Mouse (Mus musculus) MEL (cell line): ENCODE results near the gene Vwa3b. TPM values are rescaled to one million over a fixed set of nuclear protein-coding genes. Genes with fewer than 3 reads are reported as not detected.

Source experiments
- DNase-seq: peaks from one replicate; pipeline ENCODE4 v3.0.0; 2011; ENCODE audit warnings: low read depth, low spot score
- H3K27ac ChIP-seq: 2 replicates; pipeline ENCODE4 v1.5.1; 2012; ENCODE audit warnings: low read depth, mild to moderate bottlenecking, control low read depth, low read length, moderate library complexity; ENCODE audit not compliant: control insufficient read depth
- H3K27me3 ChIP-seq, 2 experiments: fragments of 150-350 bp in 1 of 2; sonication (generic) in 1 of 2; 2 replicates each; pipeline ENCODE4 v1.6.1; 2012; ENCODE audit warnings: low read length in 2 of 2, mild to moderate bottlenecking in 2 of 2, improper control_type of control experiment in 1 of 2, moderate library complexity in 1 of 2; ENCODE audit not compliant: insufficient read depth in 2 of 2, control insufficient read depth in 1 of 2
- H3K36me3 ChIP-seq, 2 experiments: 2 replicates each; pipeline ENCODE4 v1.6.1; 2012 to 2014; ENCODE audit warnings: low read length in 2 of 2, improper control_type of control experiment in 1 of 2, inconsistent platforms in 1 of 2, mild to moderate bottlenecking in 1 of 2; ENCODE audit not compliant: insufficient read depth in 2 of 2, control insufficient read depth in 1 of 2
- H3K4me1 ChIP-seq, 2 experiments: fragments of 150-350 bp in 1 of 2; sonication (generic) in 1 of 2; 2 replicates each; pipeline ENCODE4 v1.6.1; 2012; ENCODE audit warnings: low read length in 2 of 2, improper control_type of control experiment in 1 of 2, mild to moderate bottlenecking in 1 of 2; ENCODE audit not compliant: insufficient read depth in 2 of 2, control insufficient read depth in 1 of 2
- H3K4me3 ChIP-seq, 2 experiments: fragments of 150-350 bp in 1 of 2; sonication (generic) in 1 of 2; 2 replicates each; pipeline ENCODE4 v1.5.1; 2012; ENCODE audit warnings: low read depth in 2 of 2, low read length in 2 of 2, mild to moderate bottlenecking in 2 of 2, moderate library complexity in 2 of 2, control low read depth in 1 of 2, improper control_type of control experiment in 1 of 2; ENCODE audit not compliant: control insufficient read depth in 1 of 2, insufficient read depth in 1 of 2
- H3K79me2 ChIP-seq: 2 replicates; pipeline ENCODE4 v1.6.1; 2012; ENCODE audit warnings: mild to moderate bottlenecking, low read length, moderate library complexity; ENCODE audit not compliant: control insufficient read depth, poor library complexity, insufficient read depth
- H3K9ac ChIP-seq: 2 replicates; pipeline ENCODE4 v1.6.1; 2012; ENCODE audit warnings: low read depth, mild to moderate bottlenecking, control low read depth, low read length, moderate library complexity; ENCODE audit not compliant: control insufficient read depth, poor library complexity, severe bottlenecking
- H3K9me3 ChIP-seq: fragments of 150-350 bp; sonication (generic); replicated peaks from 2 replicates; pipeline ENCODE4 v1.6.1; 2012; ENCODE audit warnings: mild to moderate bottlenecking, low read length, improper control_type of control experiment, moderate library complexity; ENCODE audit not compliant: insufficient read depth
- BHLHE40 ChIP-seq: IDR thresholded peaks from 2 replicates; pipeline ENCODE4 v1.6.1; 2012; ENCODE audit warnings: low read depth, mild to moderate bottlenecking, inconsistent platforms, low read length, improper control_type of control experiment, borderline replicate concordance
- CHD2 ChIP-seq: IDR thresholded peaks from 2 replicates; pipeline ENCODE4 v1.6.1; 2011; ENCODE audit warnings: low read length, improper control_type of control experiment
- CTCF ChIP-seq, 3 experiments: IDR thresholded peaks in 2 of 3; conservative IDR thresholded peaks in 1 of 3; 2 replicates each; pipeline ENCODE4 v1.5.1; 2011 to 2012; ENCODE audit warnings: low read length in 3 of 3, low read depth in 2 of 3, mild to moderate bottlenecking in 2 of 3, improper control_type of control experiment in 1 of 3, inconsistent platforms in 1 of 3, mixed read lengths in 1 of 3, moderate library complexity in 1 of 3; ENCODE audit not compliant: control insufficient read depth in 1 of 3, insufficient read depth in 1 of 3, poor library complexity in 1 of 3, severe bottlenecking in 1 of 3
- ELF1 ChIP-seq: IDR thresholded peaks from 2 replicates; pipeline ENCODE4 v1.6.1; 2014; ENCODE audit warnings: low read depth, mild to moderate bottlenecking, inconsistent platforms, low read length, improper control_type of control experiment, moderate library complexity
- EP300 ChIP-seq, 2 experiments: IDR thresholded peaks; 2 replicates each; pipeline ENCODE4 v1.6.1; 2011; ENCODE audit warnings: improper control_type of control experiment in 2 of 2, low read length in 2 of 2, low read depth in 1 of 2, mild to moderate bottlenecking in 1 of 2
- ETS1 ChIP-seq: IDR thresholded peaks from 2 replicates; pipeline ENCODE4 v1.6.1; 2012; ENCODE audit warnings: low read depth, mild to moderate bottlenecking, inconsistent platforms, low read length, improper control_type of control experiment, moderate library complexity
- GABPA ChIP-seq: IDR thresholded peaks from 2 replicates; pipeline ENCODE4 v1.6.1; 2012; ENCODE audit warnings: low read depth, mild to moderate bottlenecking, inconsistent platforms, low read length, improper control_type of control experiment, moderate library complexity
- JUND ChIP-seq: IDR thresholded peaks from 2 replicates; pipeline ENCODE4 v1.6.1; 2011; ENCODE audit warnings: low read depth, mild to moderate bottlenecking, improper control_type of control experiment, low read length
- MAFK ChIP-seq: IDR thresholded peaks from 2 replicates; pipeline ENCODE4 v1.6.1; 2011; ENCODE audit warnings: low read depth, mild to moderate bottlenecking, low read length, improper control_type of control experiment, borderline replicate concordance
- MAZ ChIP-seq: IDR thresholded peaks from 2 replicates; pipeline ENCODE4 v1.6.1; 2012; ENCODE audit warnings: low read depth, mild to moderate bottlenecking, inconsistent platforms, low read length, improper control_type of control experiment
- MYC ChIP-seq: IDR thresholded peaks from 2 replicates; pipeline ENCODE4 v1.6.1; 2011; ENCODE audit warnings: low read depth, mild to moderate bottlenecking, low read length, improper control_type of control experiment, moderate library complexity
- NRF1 ChIP-seq: IDR thresholded peaks from 2 replicates; pipeline ENCODE4 v1.6.1; 2014; ENCODE audit warnings: low read depth, mild to moderate bottlenecking, inconsistent platforms, low read length, improper control_type of control experiment, moderate library complexity; ENCODE audit not compliant: poor library complexity, insufficient read depth, severe bottlenecking
- POLR2A ChIP-seq, 2 experiments: IDR thresholded peaks; 2 replicates each; pipeline ENCODE4 v1.6.1; 2011 to 2012; ENCODE audit warnings: low read length in 2 of 2, mild to moderate bottlenecking in 2 of 2, control low read depth in 1 of 2, improper control_type of control experiment in 1 of 2, low read depth in 1 of 2, moderate library complexity in 1 of 2; ENCODE audit not compliant: control insufficient read depth in 1 of 2, insufficient read depth in 1 of 2, poor library complexity in 1 of 2
- POLR2AphosphoS5 ChIP-seq: IDR thresholded peaks from 2 replicates; pipeline ENCODE4 v1.6.1; 2012; ENCODE audit warnings: low read depth, borderline replicate concordance, mild to moderate bottlenecking, inconsistent platforms, low read length, moderate library complexity, mixed read lengths
- SIN3A ChIP-seq: IDR thresholded peaks from 2 replicates; pipeline ENCODE4 v1.6.1; 2012; ENCODE audit warnings: low read length, improper control_type of control experiment, inconsistent platforms
- SMC3 ChIP-seq: IDR thresholded peaks from 2 replicates; pipeline ENCODE4 v1.6.1; 2011; ENCODE audit warnings: low read depth, low read length, improper control_type of control experiment
- TCF12 ChIP-seq: IDR thresholded peaks from 2 replicates; pipeline ENCODE4 v1.6.1; 2014; ENCODE audit warnings: low read depth, mild to moderate bottlenecking, inconsistent platforms, low read length, improper control_type of control experiment, moderate library complexity
- UBTF ChIP-seq: IDR thresholded peaks from 2 replicates; pipeline ENCODE4 v1.6.1; 2012; ENCODE audit warnings: low read depth, mild to moderate bottlenecking, inconsistent platforms, low read length, improper control_type of control experiment, moderate library complexity, borderline replicate concordance; ENCODE audit not compliant: insufficient read depth
- USF1 ChIP-seq: IDR thresholded peaks from 2 replicates; pipeline ENCODE4 v1.6.1; 2014; ENCODE audit warnings: low read depth, mild to moderate bottlenecking, inconsistent platforms, low read length, improper control_type of control experiment, moderate library complexity
- ZKSCAN1 ChIP-seq: IDR thresholded peaks from 2 replicates; pipeline ENCODE4 v1.6.1; 2012; ENCODE audit warnings: low read depth, mild to moderate bottlenecking, inconsistent platforms, low read length, improper control_type of control experiment, moderate library complexity
- ZMIZ1 ChIP-seq: IDR thresholded peaks from 2 replicates; pipeline ENCODE4 v1.6.1; 2012; ENCODE audit warnings: low read depth, mild to moderate bottlenecking, inconsistent platforms, low read length, improper control_type of control experiment, moderate library complexity
- polyA plus RNA-seq, 2 experiments: library from polyadenylated mRNA; stranded (reverse) in 1 of 2; unstranded in 1 of 2; fragments of >175 nt in 1 of 2; fragments of >200 nt in 1 of 2; gene quantifications; 2 replicates each; pipeline versions ENCODE4 v1.2.1 to v1.2.4; 2012; ENCODE audit warnings: low replicate concordance in 2 of 2, low read depth in 1 of 2; ENCODE audit not compliant: insufficient read length in 2 of 2, insufficient read depth in 1 of 2, missing spikeins in 1 of 2
- total RNA-seq: library from RNA; depleted of rRNA; stranded (reverse); fragments of 300-350 nt; gene quantifications from 2 replicates; pipeline ENCODE4 v1.2.3, GENCODE M21; 2012

The Vwa3b gene
- total and polyA plus RNA-seq, 3 experiments, result not detected

DNA sequence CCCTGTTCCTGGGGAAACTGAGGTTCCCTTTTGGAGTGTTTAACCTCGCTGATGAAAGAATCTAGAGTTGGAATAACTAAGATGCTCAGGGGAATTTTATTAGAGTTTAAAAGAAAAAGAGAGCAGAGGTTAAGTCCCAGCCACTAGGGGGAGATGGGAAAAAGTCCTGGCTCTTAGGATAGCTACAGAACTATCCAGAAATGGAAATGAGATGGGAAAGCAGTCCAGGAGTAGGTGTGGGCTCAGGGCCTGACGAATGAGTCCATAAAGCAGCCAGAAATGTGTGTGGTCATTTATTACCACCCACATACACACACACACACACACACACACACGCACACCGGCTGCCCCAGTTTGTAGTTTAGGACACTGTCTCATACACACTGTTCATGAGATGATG, 168.2 kb downstream of the Vwa3b start:
- Histone ChIP-seq H3K27me3 (peaks cover 0 to 1% of the 10 kb centered on the region in 2 experiments; a peak in 2 of 4 replicates), H3K27ac (no peak overlapping the region), H3K9me3 (no peaks in the 10 kb centered on the region), H3K4me1 (no peaks in the 10 kb centered on the region), H3K4me3 (no peak overlapping the region), H3K36me3 (no peaks in the 10 kb centered on the region), H3K79me2 (no peaks in the 10 kb centered on the region), H3K9ac (no peak overlapping the region)
- no peak for DNase-seq
- peak; percentile 20; the same call in 1 of the 2 replicates for TF ChIP-seq SMC3
- peak in 1 of 3 experiments; percentile 19; a peak in 2 of 6 replicates for TF ChIP-seq CTCF (IDR thresholded peaks at IDR 0.05 in 2 of 3, conservative IDR thresholded peaks at IDR 0.05 in 1 of 3; ENCODE audit: control insufficient read depth in 1 of 3, insufficient read depth in 1 of 3, low read depth in 2 of 3, low read length in 3 of 3, poor library complexity in 1 of 3, severe bottlenecking in 1 of 3)
- TF ChIP-seq BHLHE40, result no peak
- no peak for TF ChIP-seq CHD2

DNA sequence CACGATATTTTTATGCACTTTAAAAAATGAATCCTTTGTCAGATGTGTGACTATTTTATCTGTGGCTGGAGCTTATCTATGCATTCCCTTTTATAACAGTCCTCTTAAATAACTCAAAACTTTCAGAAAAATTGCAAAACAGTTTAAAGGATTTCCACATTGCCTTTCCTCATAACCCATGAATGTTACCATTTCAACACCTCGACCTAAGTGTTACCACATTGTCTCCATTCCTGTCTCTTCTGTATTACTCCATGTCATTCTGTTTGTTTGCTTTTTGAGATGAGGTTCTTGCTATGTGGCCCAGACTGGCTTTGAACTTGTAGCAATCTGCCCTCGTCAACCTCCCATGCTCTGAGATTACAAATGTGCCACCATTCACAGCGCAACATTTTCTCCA, 175.0 kb downstream of the Vwa3b start:
- Histone ChIP-seq H3K27me3 (peaks cover 0 to 1% of the 10 kb centered on the region in 2 experiments; a peak in 2 of 4 replicates), H3K9me3 (no peaks in the 10 kb centered on the region), H3K27ac (no peak overlapping the region), H3K4me1 (no peaks in the 10 kb centered on the region), H3K9ac (no peak overlapping the region), H3K79me2 (no peaks in the 10 kb centered on the region)
- no peak for DNase-seq
- TF ChIP-seq USF1, result no peak
- TF ChIP-seq POLR2A (IDR thresholded peaks at IDR 0.05; ENCODE audit: control insufficient read depth in 1 of 2, insufficient read depth in 1 of 2, low read depth in 1 of 2, low read length in 2 of 2, poor library complexity in 1 of 2), result no peak
- no peak for TF ChIP-seq ELF1
- no peak for TF ChIP-seq UBTF
- no peak for TF ChIP-seq ETS1
- no peak for TF ChIP-seq TCF12
- no peak for TF ChIP-seq BHLHE40
- TF ChIP-seq EP300 (IDR thresholded peaks at IDR 0.05; ENCODE audit: low read depth in 1 of 2, low read length in 2 of 2), result no peak
- no peak for TF ChIP-seq GABPA
- no peak for TF ChIP-seq JUND
- no peak for TF ChIP-seq ZKSCAN1
- no peak for TF ChIP-seq ZMIZ1
- TF ChIP-seq MYC, result no peak
- no peak for TF ChIP-seq MAZ
- no peak for TF ChIP-seq POLR2AphosphoS5
- no peak for TF ChIP-seq NRF1
- no peak for TF ChIP-seq MAFK
- no peak for TF ChIP-seq SIN3A
- TF ChIP-seq, all 39 proteins: peak for 0
- H3K36me3 ChIP-seq, result no peaks in the 10 kb centered on the region
- H3K4me3 ChIP-seq, result no peak overlapping the region
